Mouse (Mus musculus): ENCODE data around the gene Hspb9. TPM values are rescaled to one million over a fixed set of nuclear protein-coding genes. Genes with fewer than 3 reads are reported as not detected.

Hspb9 gene
- polyA plus RNA-seq, 1 experiment from 2014 or later, result not detected

DNA sequence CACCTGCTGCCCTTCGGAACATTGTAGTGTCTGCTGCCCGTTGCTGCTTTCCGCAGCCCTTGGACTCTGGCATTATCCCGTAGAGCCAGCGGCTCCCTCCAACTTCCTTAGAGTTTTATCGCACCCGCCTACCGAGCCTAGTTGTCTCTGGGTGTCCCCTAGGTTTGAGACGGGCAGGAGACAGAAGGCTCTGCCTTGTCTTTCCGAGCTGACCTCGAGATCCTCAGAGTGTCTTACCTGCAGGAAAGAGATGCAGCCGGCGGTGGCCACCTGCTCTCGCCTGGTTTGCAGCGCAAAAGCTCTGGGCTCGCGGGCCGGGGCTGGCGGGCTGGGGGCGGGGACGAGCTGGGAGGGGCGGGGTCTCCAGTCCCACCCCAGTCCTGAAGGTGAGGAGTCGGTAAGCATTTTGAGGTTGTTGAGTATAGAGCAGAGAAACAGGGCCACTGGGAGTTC is 21.5 kb upstream of the Hspb9 start, which contains the start of gene Zfp385c:
Gene Zfp385c, minus strand, starts transcription at position 292 of the 453 bp plus-strand sequence.
- Histone ChIP-seq H3K27ac (no peak within 1 kb of the TSS), H3K9ac (0 out of 2 replicates have a peak within 1 kb of the TSS, but pooled peaks have one; percentile 26), H3K4me3 (peak within 1 kb of the TSS; percentile 5; the same call in 1 of the 2 replicates), H3K4me2 (replicated peaks) (peak within 1 kb of the TSS; percentile 56), H3K36me3 (no peaks in the 10 kb centered on the region), H3K27me3 (replicated peaks) (peaks cover 32% of the 10 kb centered on the region), H3K9me3 (no peaks in the 10 kb centered on the region), H3K4me1 (peaks cover 9% of the 10 kb centered on the region)
- 2% methylated on average over 23 of the region's 23 CpGs for WGBS
- no peak for ATAC-seq (ENCODE audit: low FRiP score, low read depth)

DNA sequence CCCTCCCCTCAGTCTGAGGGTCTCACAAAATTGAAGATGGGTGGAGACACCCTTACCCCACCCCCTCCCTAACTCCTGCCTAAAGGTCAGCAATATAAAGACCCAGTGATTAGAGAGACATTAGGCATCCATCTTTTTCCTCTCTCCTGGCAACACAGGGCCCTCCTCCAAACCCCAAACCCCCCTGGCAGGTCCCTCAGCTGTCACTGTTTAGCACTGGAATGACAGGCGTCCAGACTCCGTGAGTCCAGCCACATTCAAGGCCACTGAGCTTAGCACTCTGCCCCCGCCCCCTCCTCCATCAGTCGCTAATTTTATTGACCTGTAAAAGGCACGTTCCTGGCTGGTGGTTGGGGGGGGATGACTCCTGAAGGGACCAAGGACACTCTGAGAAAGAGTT is 20.5 kb upstream of the Hspb9 start:
- Histone ChIP-seq H3K9me3 (no peaks in the 10 kb centered on the region), H3K36me3 (no peaks in the 10 kb centered on the region), H3K27me3 (replicated peaks) (peaks cover 32% of the 10 kb centered on the region), H3K4me2 (replicated peaks) (no peak overlapping the region), H3K4me1 (peaks cover 9% of the 10 kb centered on the region), H3K9ac (no peak overlapping the region), H3K4me3 (no peak overlapping the region), H3K27ac (no peak overlapping the region)
- no peak for ATAC-seq (ENCODE audit: low FRiP score, low read depth)
- 11% methylated on average over 5 of the region's 5 CpGs for WGBS

DNA sequence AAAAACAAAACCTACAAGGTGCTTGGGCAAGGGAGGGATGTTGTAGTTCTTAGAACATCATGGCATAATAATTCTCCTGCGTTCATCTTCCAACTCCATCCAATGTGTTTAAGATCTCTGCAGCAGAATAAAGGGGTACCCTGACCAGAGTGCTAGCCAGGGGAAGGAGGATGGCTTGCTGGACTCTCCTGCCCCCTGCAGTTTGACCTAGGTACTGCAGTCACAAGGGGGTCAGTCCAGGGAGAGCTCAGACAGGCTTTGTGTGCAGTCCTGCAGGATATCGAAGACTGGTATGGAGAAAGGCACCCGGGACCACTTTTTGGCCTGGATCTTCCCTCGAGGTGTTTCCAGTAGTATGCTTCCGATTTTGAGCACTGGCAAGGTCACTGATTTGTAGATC is 18.7 kb upstream of the Hspb9 start:
- Histone ChIP-seq H3K9me3 (no peaks in the 10 kb centered on the region), H3K4me2 (replicated peaks) (no peak overlapping the region), H3K4me3 (no peak overlapping the region), H3K9ac (no peak overlapping the region), H3K4me1 (peaks cover 9% of the 10 kb centered on the region), H3K36me3 (no peaks in the 10 kb centered on the region), H3K27ac (no peak overlapping the region), H3K27me3 (replicated peaks) (peaks cover 32% of the 10 kb centered on the region)
- 48% methylated on average over 5 of the region's 5 CpGs for WGBS
- no peak for ATAC-seq (ENCODE audit: low FRiP score, low read depth)

DNA sequence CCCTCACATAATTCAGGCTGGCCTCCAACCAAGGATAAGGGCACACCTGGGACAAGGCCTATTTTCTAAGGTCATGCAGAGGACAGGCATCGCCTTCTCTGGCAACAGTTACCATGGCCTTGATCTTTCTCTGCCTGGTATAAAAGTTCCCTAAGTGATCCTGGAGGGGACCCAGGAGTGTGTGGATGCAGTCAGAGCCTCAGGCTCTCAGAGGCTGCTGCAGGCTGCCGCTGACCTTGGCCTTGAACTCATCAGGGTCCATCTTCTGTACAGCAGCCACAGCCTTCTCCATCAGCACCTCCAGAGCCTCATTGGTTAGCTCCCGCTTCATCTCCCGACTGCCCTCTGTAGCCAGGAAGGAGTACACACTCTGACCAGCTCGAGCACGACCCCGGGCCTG is 15.7 kb upstream of the Hspb9 start:
- no peak overlapping the region for H3K9ac ChIP-seq
- no peaks in the 10 kb centered on the region for H3K36me3 ChIP-seq
- H3K4me2 ChIP-seq (replicated peaks), result no peak overlapping the region
- no peaks in the 10 kb centered on the region for H3K9me3 ChIP-seq
- no peak overlapping the region for H3K4me3 ChIP-seq
- H3K27me3 ChIP-seq (replicated peaks), result 0 out of 2 replicates have a peak, but pooled peaks cover 8% of the 10 kb centered on the region
- H3K27ac ChIP-seq, result no peak overlapping the region
- 0 out of 2 replicates have a peak, but pooled peaks cover 4% of the 10 kb centered on the region for H3K4me1 ChIP-seq
- ATAC-seq (ENCODE audit: low FRiP score, low read depth), result no peak
- WGBS, result 71% methylated on average over 7 of the region's 7 CpGs

DNA sequence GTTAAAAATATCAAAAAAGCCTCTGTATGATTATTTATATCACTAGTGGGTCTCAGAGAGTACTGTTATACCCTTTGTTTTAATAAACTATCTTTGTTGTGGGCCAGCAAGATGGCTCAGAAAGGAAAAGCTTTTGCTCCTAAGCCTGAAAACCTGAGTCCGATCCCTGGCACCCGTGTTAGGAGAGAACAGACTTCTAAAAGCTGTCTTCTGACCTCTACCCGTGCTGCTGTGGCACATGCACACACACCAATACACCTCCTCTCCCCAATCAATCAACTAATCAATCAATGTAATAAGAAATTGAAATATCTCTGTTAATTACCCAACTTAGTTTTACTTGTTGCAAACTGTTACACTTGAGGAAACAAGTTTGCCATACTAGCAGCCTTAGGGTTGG is 12.9 kb upstream of the Hspb9 start:
- Histone ChIP-seq H3K4me3 (no peak overlapping the region), H3K4me1 (0 out of 2 replicates have a peak, but pooled peaks cover 4% of the 10 kb centered on the region), H3K9ac (0 out of 2 replicates have a peak overlapping the region, but pooled peaks have one; percentile 5), H3K27ac (no peak overlapping the region), H3K27me3 (replicated peaks) (no peaks in the 10 kb centered on the region), H3K36me3 (peaks cover 15% of the 10 kb centered on the region), H3K9me3 (no peaks in the 10 kb centered on the region), H3K4me2 (replicated peaks) (peak overlapping the region; percentile 46; the same call in 1 of the 2 replicates)
- no peak for ATAC-seq (ENCODE audit: low FRiP score, low read depth)
- 75% methylated on average over 3 of the region's 3 CpGs for WGBS

DNA sequence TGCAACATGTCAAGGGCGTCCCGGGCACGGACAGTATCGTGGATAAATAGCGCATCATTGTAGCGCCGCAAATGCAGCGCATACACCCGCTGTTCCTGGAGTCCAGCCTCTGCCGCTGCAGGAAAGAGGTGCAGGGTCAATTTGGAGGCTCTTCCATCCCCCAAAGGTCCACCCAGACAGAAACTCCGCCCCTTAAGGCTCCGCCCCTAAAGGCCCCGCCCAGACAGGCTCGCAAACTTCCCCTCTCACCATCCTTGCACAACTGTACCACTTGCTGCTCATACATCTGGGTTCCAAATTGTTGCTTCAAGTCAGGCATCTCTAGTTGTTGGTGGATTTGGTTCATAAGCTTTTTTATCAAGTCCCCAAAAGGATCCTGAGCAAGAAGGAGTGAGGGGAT is 12.3 kb upstream of the Hspb9 start:
- ATAC-seq (ENCODE audit: low FRiP score, low read depth), result no peak
- H3K27me3 ChIP-seq (replicated peaks), result no peaks in the 10 kb centered on the region
- H3K9ac ChIP-seq, result 0 out of 2 replicates have a peak overlapping the region, but pooled peaks have one; percentile 5
- 0 out of 2 replicates have a peak, but pooled peaks cover 4% of the 10 kb centered on the region for H3K4me1 ChIP-seq
- WGBS, result 3% methylated on average over 14 of the region's 14 CpGs
- H3K9me3 ChIP-seq, result no peaks in the 10 kb centered on the region
- H3K4me2 ChIP-seq (replicated peaks), result peak overlapping the region; percentile 46
- H3K27ac ChIP-seq, result no peak overlapping the region
- peaks cover 21% of the 10 kb centered on the region for H3K36me3 ChIP-seq
- no peak overlapping the region for H3K4me3 ChIP-seq

DNA sequence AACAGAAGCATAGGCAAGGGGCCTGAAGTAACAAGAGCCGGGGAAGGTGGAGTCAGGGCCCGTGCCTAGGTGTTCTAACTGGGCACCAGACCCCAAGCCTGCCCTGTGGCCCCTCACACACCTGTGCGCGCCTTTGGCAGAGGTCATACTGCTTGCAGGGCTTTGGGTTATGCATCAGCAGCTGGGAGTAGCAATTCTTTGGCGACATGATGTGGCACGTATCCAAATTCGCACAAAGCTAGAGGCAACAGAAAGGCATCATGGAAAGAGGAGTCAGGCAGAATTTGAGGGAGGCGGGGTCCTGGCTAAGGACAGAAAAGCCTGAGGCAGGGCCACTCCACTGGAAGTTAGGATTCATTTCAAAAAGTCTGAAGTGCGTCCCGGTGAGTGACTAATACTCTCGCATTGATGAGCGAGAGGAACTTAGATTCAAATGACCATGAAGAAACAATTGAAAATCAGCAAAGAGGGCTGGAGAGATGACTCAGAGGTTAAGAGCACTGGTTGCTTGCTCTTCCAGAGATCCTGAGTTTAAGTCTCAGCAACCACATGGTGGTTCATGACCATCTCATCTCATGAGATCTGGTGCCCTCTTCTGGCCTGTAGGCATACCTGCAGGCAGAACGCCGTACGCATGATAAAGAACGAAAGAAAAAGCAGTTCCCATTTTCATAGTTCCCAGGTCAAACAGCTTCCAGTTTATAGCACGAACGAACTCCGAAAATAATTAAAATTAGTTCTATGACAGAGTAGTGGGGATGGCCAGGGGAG is 11.4 kb upstream of the Hspb9 start:
- ATAC-seq (ENCODE audit: low FRiP score, low read depth), result no peak
- H3K4me2 ChIP-seq (replicated peaks), result peak overlapping the region; percentile 44
- 39% methylated on average over 19 of the region's 19 CpGs for WGBS

DNA sequence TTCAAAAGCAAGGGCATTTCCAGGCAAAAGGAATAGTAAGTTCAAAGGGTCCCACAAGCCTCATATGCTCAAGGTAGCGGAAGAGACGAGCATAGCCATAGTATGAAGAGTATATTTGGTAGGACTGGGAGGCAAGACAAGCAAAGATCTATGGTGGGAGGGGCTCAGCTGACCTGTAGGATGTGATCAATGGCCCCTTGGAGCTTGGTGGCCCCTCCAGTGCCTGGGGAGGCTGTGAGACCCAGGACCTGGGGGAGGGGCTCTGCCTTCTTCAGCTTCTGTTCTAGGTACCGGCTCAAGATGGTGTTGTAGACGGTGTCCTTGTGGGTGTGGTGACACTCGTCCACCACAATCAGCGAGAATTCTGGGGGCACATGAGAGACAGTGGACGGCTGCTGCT is 10.7 kb upstream of the Hspb9 start:
- Histone ChIP-seq H3K4me2 (replicated peaks) (peak overlapping the region; percentile 44), H3K9me3 (no peaks in the 10 kb centered on the region), H3K36me3 (peaks cover 36% of the 10 kb centered on the region), H3K27ac (no peak overlapping the region), H3K4me1 (0 out of 2 replicates have a peak, but pooled peaks cover 4% of the 10 kb centered on the region), H3K27me3 (replicated peaks) (no peaks in the 10 kb centered on the region), H3K4me3 (no peak overlapping the region), H3K9ac (no peak overlapping the region)
- ATAC-seq (ENCODE audit: low FRiP score, low read depth), result 0 out of 2 replicates have a peak, but pooled peaks have one; percentile 17
- WGBS, result 48% methylated on average over 7 of the region's 7 CpGs

More for the DNA sequence above, 11.4 kb upstream of the Hspb9 start:
- Histone ChIP-seq H3K27me3 (replicated peaks) (no peaks in the 10 kb centered on the region), H3K9me3 (no peaks in the 10 kb centered on the region), H3K9ac (no peak overlapping the region), H3K27ac (no peak overlapping the region), H3K36me3 (peaks cover 30% of the 10 kb centered on the region), H3K4me3 (no peak overlapping the region), H3K4me1 (0 out of 2 replicates have a peak, but pooled peaks cover 4% of the 10 kb centered on the region)

DNA sequence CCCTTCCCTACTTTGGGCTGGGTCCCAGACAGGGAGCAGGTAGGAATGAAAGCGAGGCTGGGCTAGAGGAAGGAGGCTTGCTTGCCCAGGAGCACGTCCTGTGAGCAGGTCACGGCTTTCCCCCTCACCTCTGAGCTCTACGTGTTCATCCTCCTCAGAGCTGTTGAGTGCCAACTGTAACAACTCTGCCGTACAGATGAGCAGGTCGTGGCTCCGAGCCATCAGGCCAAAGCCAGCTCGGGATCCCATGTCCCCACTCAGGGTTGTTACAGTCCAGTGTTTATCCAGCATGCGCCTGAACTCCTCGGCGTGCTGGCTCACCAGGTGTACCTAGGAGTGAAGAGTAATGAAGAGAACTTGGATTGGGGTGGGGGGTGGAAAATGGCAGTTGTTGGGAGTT is 10.3 kb upstream of the Hspb9 start:
- Histone ChIP-seq H3K4me3 (no peak overlapping the region), H3K36me3 (peaks cover 41% of the 10 kb centered on the region), H3K4me2 (replicated peaks) (no peak overlapping the region), H3K9me3 (no peaks in the 10 kb centered on the region), H3K4me1 (0 out of 2 replicates have a peak, but pooled peaks cover 4% of the 10 kb centered on the region), H3K9ac (no peak overlapping the region), H3K27me3 (replicated peaks) (no peaks in the 10 kb centered on the region), H3K27ac (no peak overlapping the region)
- no peak for ATAC-seq (ENCODE audit: low FRiP score, low read depth)
- WGBS, result 71% methylated on average over 11 of the region's 11 CpGs

DNA sequence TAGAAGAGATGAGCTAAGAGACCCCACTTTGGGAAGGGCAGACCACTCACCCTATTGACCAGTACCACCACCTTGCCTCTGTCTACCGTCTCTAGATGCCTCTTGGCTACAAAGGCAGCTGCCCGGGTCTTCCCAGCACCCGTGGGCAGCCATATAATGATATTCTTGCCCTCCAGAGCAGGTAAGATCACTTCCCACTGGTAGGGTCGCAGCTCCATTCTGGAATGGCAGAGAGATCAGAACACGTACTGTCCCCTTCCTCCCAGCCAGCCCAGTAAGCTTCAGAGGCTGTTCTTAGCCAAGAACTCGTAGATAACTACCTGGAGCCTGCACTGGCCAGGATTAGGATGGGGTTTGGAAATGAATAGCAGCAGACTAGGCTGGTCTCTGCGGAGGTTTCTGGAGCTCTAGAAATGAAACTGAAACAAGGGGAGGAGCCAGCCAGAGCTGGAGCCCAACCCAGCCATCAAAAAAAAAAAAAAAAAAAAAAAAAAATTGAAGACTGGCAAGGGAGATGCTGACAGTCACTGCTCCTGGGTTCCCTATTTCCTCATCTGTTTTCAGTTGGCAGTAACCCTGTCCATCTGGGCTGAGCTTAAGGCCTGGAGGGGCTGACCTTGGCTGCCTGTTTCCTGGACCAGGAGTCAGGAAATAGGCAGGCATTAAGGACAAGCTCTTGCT is 9.7 kb upstream of the Hspb9 start, which contains the start of gene Dhx58:
Gene Dhx58, minus strand, starts transcription at position 421 of the 681 bp plus-strand sequence.
- 68% methylated on average over 7 of the region's 7 CpGs for WGBS
- H3K9ac ChIP-seq, result 0 out of 2 replicates have a peak within 1 kb of the TSS, but pooled peaks have one; percentile 13
- no peaks in the 10 kb centered on the region for H3K27me3 ChIP-seq (replicated peaks)
- H3K27ac ChIP-seq, result no peak within 1 kb of the TSS
- H3K4me3 ChIP-seq, result no peak within 1 kb of the TSS
- ATAC-seq (ENCODE audit: low FRiP score, low read depth), result no peak
- H3K36me3 ChIP-seq, result peaks cover 47% of the 10 kb centered on the region
- no peaks in the 10 kb centered on the region for H3K9me3 ChIP-seq
- 0 out of 2 replicates have a peak, but pooled peaks cover 4% of the 10 kb centered on the region for H3K4me1 ChIP-seq
- no peak within 1 kb of the TSS for H3K4me2 ChIP-seq (replicated peaks)

DNA sequence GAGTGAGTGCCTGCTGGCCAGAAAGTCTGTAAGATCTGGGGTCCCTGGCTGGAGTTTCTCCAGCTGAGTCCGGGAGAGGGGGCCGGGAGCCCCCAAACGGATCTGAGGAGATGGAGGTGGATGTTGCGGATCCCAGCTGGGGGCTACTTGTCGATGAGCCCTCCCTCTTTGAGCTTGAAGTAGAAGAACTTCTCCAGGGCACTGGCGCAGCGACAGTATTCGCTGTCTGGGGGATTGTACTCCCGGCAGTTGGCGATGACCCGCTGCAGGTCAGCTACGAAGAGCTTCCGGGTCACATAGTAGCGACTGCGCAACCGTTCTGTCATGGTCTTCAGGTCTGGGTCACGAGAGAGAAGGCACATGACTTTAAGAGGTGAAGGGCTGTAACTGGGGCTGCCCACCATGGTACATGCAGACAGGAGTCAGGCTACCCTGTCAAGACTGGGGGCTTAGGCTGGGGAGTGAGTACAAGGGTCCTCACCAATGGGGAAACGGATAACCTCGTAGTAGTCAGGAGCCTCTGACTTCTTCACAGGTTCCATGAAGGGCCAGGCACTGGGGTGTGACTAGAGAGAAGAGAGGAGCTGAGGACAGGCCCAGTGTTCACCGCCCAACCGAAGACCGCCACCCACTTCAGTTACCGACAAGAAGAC is 8.4 kb upstream of the Hspb9 start:
- WGBS, result 93% methylated on average over 23 of the region's 23 CpGs
- H3K27me3 ChIP-seq (replicated peaks), result no peaks in the 10 kb centered on the region
- peaks cover 54% of the 10 kb centered on the region for H3K36me3 ChIP-seq

More for the DNA sequence above, 8.4 kb upstream of the Hspb9 start:
- Histone ChIP-seq H3K9ac (0 out of 2 replicates have a peak overlapping the region, but pooled peaks have one; percentile 13), H3K9me3 (no peaks in the 10 kb centered on the region), H3K4me2 (replicated peaks) (no peak overlapping the region), H3K4me3 (no peak overlapping the region), H3K27ac (no peak overlapping the region), H3K4me1 (0 out of 2 replicates have a peak, but pooled peaks cover 4% of the 10 kb centered on the region)
- no peak for ATAC-seq (ENCODE audit: low FRiP score, low read depth)

Measured in neural tube, embryonic 12.5 days (tissue).